Mouse (Mus musculus) left cerebral cortex, adult 9 months (tissue): ENCODE results near the gene Gatad2a.

Experiments used
- DNase-seq, 2 experiments: peaks; one replicate each; pipeline ENCODE4 v3.0.0; 2022; ENCODE audit warnings: low spot score in 2 of 2

Gatad2a gene

GRCm38 (mm10) chr8:69937466-69937865, 58.7 kb downstream of the Gatad2a start:
- no peak for DNase-seq

DNA sequence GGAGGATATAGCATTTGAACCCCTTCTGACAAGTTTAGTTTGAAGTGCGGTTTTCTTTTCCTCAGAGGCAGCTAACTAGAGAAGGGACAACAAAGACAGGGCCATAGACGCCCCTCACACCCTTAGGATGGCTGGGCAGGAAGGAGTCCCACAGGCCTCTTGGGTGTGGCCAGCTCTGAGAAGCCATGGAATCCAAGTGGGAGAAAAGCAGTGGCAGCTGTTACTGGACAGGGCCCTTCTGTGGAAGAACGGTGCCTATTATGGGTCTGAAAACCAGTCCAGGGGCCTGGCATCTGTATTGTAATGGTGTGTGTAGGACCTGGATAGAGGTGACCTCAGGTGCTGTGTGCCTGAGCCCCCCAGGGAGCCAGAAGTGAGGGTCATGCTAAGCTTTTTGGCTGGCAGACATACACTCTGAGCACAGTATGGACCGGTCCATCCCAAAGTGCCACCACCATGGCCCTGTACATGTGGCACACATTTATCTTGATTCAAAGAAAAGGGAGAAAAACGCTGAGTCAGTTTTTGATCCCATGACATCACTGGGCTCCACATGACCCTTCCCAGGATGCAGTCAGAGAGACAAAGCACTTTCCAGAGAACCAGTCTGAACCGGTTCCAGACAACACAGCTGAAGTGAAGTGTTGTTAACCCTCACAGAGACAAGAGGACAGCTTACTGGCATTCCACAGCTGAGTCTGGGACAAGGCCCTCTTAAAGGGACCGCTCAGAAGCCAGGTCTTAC, 60.0 kb downstream of the Gatad2a start:
- DNase-seq, result peak in 1 of 2 experiments; percentile 24

DNA sequence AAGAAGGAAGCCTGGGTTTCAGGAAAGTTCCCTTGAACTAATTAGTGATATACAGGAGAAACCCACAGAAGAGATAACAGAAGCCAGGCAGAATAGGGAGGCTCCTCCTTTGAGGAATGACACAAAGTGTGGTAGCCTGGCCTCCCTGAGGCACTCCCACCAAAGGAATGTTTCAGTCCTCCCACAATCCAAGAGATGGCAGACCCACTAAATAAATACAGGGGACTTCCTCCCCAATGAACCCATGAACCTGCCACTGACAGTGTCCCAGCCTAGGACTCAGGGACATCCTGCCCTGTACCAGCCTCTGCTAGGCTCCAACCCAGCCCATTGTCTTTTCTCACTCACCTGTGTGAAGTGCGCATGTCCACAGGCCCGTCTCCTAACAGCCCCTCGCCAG, 60.8 kb downstream of the Gatad2a start:
- DNase-seq, result no peak

- DNase-seq, result no peak
These were observed 61.6 kb downstream of the Gatad2a start for GRCm38 (mm10) chr8:69934582-69934981.

- no peak for DNase-seq
These were observed 62.4 kb downstream of the Gatad2a start for GRCm38 (mm10) chr8:69933811-69934210.

- no peak for DNase-seq
These were observed 69.3 kb downstream of the Gatad2a start for GRCm38 (mm10) chr8:69926901-69927300.

DNA sequence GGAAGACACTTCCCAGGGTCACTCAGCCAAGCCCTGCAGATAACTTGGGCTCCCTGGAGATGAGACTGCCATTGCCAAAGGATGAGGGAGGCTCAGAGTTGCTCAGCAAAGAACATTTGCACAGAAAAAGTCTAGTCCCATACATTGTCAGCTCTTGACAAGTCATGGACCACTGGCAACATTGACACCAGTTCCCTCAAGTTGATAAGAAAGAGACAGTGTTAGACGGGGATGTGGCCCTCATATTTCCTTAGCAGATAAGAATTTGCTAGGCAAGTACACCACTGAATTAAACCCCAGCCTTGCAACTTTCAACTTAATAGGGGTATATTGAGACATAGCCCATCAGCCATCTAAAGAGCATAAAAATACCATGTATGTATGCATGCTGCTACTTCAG, 72.2 kb downstream of the Gatad2a start:
- DNase-seq, result no peak

GRCm38 (mm10) chr8:69921141-69921540, 75.0 kb downstream of the Gatad2a start:
- no peak for DNase-seq

- peak in 1 of 2 experiments; percentile 25 for DNase-seq
These were observed 76.1 kb downstream of the Gatad2a start for GRCm38 (mm10) chr8:69919876-69920662.

- peak in 1 of 2 experiments; percentile 88 for DNase-seq
These were observed 77.2 kb downstream of the Gatad2a start for GRCm38 (mm10) chr8:69919010-69919409.

DNA sequence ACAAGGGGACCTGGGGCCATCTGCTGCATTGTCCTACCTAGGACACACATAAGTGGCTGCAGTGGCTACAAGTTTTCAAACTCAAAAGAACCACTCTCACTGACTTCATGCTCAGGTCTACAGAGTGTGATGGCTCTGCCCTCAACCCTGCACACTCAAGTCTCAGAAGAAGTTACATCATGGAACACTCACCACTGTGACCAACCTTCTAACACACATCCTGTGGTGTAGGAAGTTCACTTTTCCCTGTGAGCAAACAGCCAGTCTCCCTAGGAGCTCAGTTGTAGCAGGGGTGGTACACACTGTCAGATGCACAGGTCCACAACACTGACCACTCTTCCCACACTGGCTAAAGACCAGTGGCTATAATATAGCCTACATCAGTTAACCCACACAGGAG, 77.7 kb downstream of the Gatad2a start:
- DNase-seq, result no peak

DNA sequence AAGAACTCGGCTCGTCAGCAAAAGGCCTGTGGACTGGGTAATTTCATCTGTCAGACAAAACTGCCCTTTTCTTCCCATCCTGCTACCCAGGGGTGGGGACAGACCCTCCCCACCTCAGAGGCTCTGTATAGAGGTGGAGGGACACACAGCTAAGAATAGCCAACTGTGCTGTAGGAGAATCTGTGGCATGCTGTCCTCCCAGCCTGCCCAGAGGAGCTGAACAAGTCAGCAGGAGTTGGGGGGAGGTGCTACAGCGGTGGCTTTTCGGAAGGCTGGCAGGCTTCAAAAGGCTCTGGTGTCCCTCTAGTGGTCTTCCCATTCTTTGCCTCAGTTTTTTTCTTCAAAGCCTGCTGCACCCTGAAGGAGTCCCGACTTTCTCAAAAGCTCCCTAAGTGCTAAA, 80.4 kb downstream of the Gatad2a start:
- DNase-seq, result peak in 1 of 2 experiments; percentile 46

GRCm38 (mm10) chr8:69914526-69914925, 81.7 kb downstream of the Gatad2a start:
- no peak for DNase-seq

- DNase-seq, result peak; percentile 61 to 74
These were observed 83.6 kb downstream of the Gatad2a start for GRCm38 (mm10) chr8:69912478-69913074.

DNA sequence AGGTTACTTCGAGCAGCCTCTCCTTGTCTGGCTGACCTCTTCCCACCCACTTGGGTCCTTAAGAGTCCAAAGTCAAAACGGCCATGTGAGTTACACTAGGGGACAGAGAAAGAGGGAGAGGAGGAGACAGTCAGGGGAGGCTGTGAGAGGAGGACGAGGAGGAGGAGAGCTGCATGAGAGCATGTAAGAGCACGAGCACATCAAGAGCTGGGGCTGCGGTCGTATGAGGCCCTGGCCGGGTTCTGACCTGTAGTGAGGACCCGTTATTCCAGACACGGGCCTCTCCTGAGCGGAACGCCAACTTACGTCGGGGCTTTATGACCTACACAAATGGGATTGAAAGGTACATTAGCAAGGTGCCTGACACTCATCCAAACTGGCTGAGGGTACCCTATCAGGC, 84.3 kb downstream of the Gatad2a start:
- DNase-seq, result no peak

GRCm38 (mm10) chr8:69907106-69907505, 89.1 kb downstream of the Gatad2a start:
- no peak for DNase-seq

DNA sequence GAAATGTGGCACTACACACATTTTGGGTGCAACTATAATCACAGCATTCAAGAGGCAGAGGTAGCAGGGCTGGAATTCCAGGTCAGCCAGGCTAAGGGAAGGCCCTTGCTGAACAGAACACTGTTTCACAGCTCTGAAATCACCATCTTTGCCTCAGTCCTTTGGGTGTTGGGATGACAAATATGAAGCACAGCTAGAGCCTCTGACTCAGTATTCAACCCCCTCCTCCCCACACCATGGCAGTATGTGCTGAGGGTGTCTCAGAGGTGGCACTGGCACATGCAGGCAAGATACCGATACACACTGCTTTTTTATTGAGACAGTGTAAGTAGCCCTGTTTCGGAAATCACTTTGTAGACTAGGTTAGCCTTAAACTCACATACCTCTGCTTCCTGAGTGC, 89.9 kb downstream of the Gatad2a start:
- DNase-seq, result no peak

GRCm38 (mm10) chr8:69904096-69904495, 92.1 kb downstream of the Gatad2a start:
- no peak for DNase-seq

DNA sequence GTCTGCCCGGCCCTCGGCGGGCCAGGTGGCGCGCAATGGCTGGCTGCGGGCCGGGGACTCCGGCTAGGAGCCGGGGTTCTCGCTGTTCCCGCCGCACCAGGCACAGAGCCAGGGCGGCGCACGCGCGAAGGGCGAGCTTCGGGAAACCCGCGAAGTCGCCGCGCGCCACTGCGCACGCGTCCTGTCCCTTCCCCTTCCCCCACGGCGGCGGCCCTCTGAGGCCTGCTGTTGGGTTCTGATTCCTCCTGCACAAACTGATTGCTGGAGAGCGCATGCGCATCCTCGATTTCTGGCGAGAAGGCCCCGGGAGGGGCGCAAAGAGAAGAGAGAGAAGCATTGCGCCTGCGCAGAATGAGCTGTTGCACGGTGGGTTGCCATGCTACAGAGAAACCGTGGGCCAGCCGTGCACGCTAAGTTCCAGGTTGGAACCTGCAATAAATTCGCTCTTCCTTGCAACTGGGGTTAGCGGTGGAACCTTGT, 93.1 kb downstream of the Gatad2a start:
- peak; percentile 99 for DNase-seq

- no peak for DNase-seq
These were observed 93.8 kb downstream of the Gatad2a start, which contains the start of the genes Tssk6, Ndufa13 and Yjefn3 for GRCm38 (mm10) chr8:69902163-69903062. Gene Tssk6 (plus strand): TSS chr8:69902184. Gene Ndufa13 (minus strand): TSS chr8:69902558. Gene Yjefn3 (minus strand): TSS chr8:69902712.

- DNase-seq, result peak; percentile 90 to 98
These were observed 94.6 kb downstream of the Gatad2a start for GRCm38 (mm10) chr8:69901484-69902162.
